Mouse (Mus musculus) cortical plate, adult 2 months (tissue): Measurements from ENCODE around the gene Dtnb.

ENCODE experiments used
- CTCF ChIP-seq: fragments of 200-500 bp; IDR thresholded peaks from 2 replicates; pipeline ENCODE4 v1.5.1; 2011; ENCODE audit warnings: mild to moderate bottlenecking, control low read depth, low read length; ENCODE audit not compliant: insufficient read depth; ENCODE audit errors: extremely low read depth
- POLR2A ChIP-seq: fragments of 200-500 bp; IDR thresholded peaks from 2 replicates; pipeline ENCODE4 v1.6.1; 2011; ENCODE audit warnings: mild to moderate bottlenecking, low read length, control low read depth; ENCODE audit not compliant: insufficient read depth; ENCODE audit errors: extremely low read depth

- no peak for TF ChIP-seq CTCF
- no peak for TF ChIP-seq POLR2A
Observed at GRCm38 (mm10) chr12:3747583-3747982, 175.4 kb downstream of the Dtnb start.
